Mouse (Mus musculus) MEL (cell line): ENCODE measurements at regions not wholly inside any gene's neighbourhood (a gene's known extent, or its start where the extent isn't known, plus 50 kb on each side); places are given as distances from the start of the nearest gene placed in this dataset.

Experiments used
- E2F4 ChIP-seq: IDR thresholded peaks from 2 replicates; pipeline ENCODE4 v1.6.1; 2011; ENCODE audit warnings: low read depth, low read length, improper control_type of control experiment, borderline replicate concordance
- GABPA ChIP-seq: IDR thresholded peaks from 2 replicates; pipeline ENCODE4 v1.6.1; 2012; ENCODE audit warnings: low read depth, mild to moderate bottlenecking, inconsistent platforms, low read length, improper control_type of control experiment, moderate library complexity
- JUND ChIP-seq: IDR thresholded peaks from 2 replicates; pipeline ENCODE4 v1.6.1; 2011; ENCODE audit warnings: low read depth, mild to moderate bottlenecking, improper control_type of control experiment, low read length
- MYC ChIP-seq: IDR thresholded peaks from 2 replicates; pipeline ENCODE4 v1.6.1; 2011; ENCODE audit warnings: low read depth, mild to moderate bottlenecking, low read length, improper control_type of control experiment, moderate library complexity
- POLR2A ChIP-seq, 2 experiments: IDR thresholded peaks; 2 replicates each; pipeline ENCODE4 v1.6.1; 2011 to 2012; ENCODE audit warnings: low read length in 2 of 2, mild to moderate bottlenecking in 2 of 2, control low read depth in 1 of 2, improper control_type of control experiment in 1 of 2, low read depth in 1 of 2, moderate library complexity in 1 of 2; ENCODE audit not compliant: control insufficient read depth in 1 of 2, insufficient read depth in 1 of 2, poor library complexity in 1 of 2
- TBP ChIP-seq: IDR thresholded peaks from 2 replicates; pipeline ENCODE4 v1.8.0; 2011; ENCODE audit warnings: low read depth, low read length, improper control_type of control experiment
- ZMIZ1 ChIP-seq: IDR thresholded peaks from 2 replicates; pipeline ENCODE4 v1.6.1; 2012; ENCODE audit warnings: low read depth, mild to moderate bottlenecking, inconsistent platforms, low read length, improper control_type of control experiment, moderate library complexity

- no peak for TF ChIP-seq JUND
- TF ChIP-seq ZMIZ1 = no peak
- TF ChIP-seq GABPA = no peak
- no peak for TF ChIP-seq POLR2A (IDR thresholded peaks at IDR 0.05; ENCODE audit: control insufficient read depth in 1 of 2, insufficient read depth in 1 of 2, low read depth in 1 of 2, low read length in 2 of 2, poor library complexity in 1 of 2)
- TF ChIP-seq TBP = no peak
- TF ChIP-seq MYC = no peak
- TF ChIP-seq E2F4 = no peak
Observed at GRCm38 (mm10) chr12:46232359-46232758, 586.4 kb downstream of the Nova1 start.
